Mouse (Mus musculus): ENCODE measurements around the gene Farp1. TPM values are rescaled to one million over a fixed set of nuclear protein-coding genes. Genes with fewer than 3 reads are reported as not detected.

The Farp1 gene
- polyA plus RNA-seq, 1 experiment from 2014 or later: 35.6 TPM

- 0 out of 2 replicates have a peak, but pooled peaks cover 5% of the 10 kb centered on the region for H3K4me1 ChIP-seq
These were observed 227.6 kb downstream of the Farp1 start for GRCm38 (mm10) chr14:121262606-121263005.

GRCm38 (mm10) chr14:121263912-121264311 is 228.9 kb downstream of the Farp1 start:
- H3K9ac ChIP-seq (replicated peaks): no peak overlapping the region
- no peak overlapping the region for H3K27ac ChIP-seq (replicated peaks)
- ATAC-seq (replicated peaks): no peak
- H3K4me3 ChIP-seq: no peak overlapping the region
- WGBS: 77% methylated on average over 2 of the region's 2 CpGs
- H3K36me3 ChIP-seq: no peaks in the 10 kb centered on the region; the same call in 1 of the 2 replicates
- no peaks in the 10 kb centered on the region for H3K27me3 ChIP-seq
- 0 out of 2 replicates have a peak, but pooled peaks cover 5% of the 10 kb centered on the region for H3K4me1 ChIP-seq
- no peaks in the 10 kb centered on the region for H3K9me3 ChIP-seq
- H3K4me2 ChIP-seq (replicated peaks): no peak overlapping the region

More at GRCm38 (mm10) chr14:121262606-121263005, 227.6 kb downstream of the Farp1 start:
- H3K4me2 ChIP-seq (replicated peaks): no peak overlapping the region
- H3K9ac ChIP-seq (replicated peaks): no peak overlapping the region
- WGBS: 74% methylated on average over 4 of the region's 4 CpGs
- ATAC-seq (replicated peaks): no peak
- H3K27me3 ChIP-seq: no peaks in the 10 kb centered on the region
- no peaks in the 10 kb centered on the region for H3K9me3 ChIP-seq
- no peak overlapping the region for H3K27ac ChIP-seq (replicated peaks)
- no peak overlapping the region for H3K4me3 ChIP-seq
- H3K36me3 ChIP-seq: peaks cover 3% of the 10 kb centered on the region; the same call in 1 of the 2 replicates

- Histone ChIP-seq H3K9me3 (no peaks in the 10 kb centered on the region), H3K36me3 (no peaks in the 10 kb centered on the region; the same call in 1 of the 2 replicates), H3K27me3 (no peaks in the 10 kb centered on the region), H3K4me1 (0 out of 2 replicates have a peak, but pooled peaks cover 2% of the 10 kb centered on the region), H3K4me3 (no peak overlapping the region), H3K27ac (replicated peaks) (no peak overlapping the region), H3K4me2 (replicated peaks) (no peak overlapping the region), H3K9ac (replicated peaks) (no peak overlapping the region)
- ATAC-seq (replicated peaks): no peak
- 87% methylated on average over 6 of the region's 6 CpGs for WGBS
These were observed 229.5 kb downstream of the Farp1 start for GRCm38 (mm10) chr14:121264453-121264852.

GRCm38 (mm10) chr14:121267801-121268200 is 232.8 kb downstream of the Farp1 start:
- H3K9ac ChIP-seq (replicated peaks): no peak overlapping the region
- WGBS: 84% methylated on average over 8 of the region's 8 CpGs
- H3K9me3 ChIP-seq: no peaks in the 10 kb centered on the region
- no peaks in the 10 kb centered on the region for H3K27me3 ChIP-seq
- H3K4me3 ChIP-seq: no peak overlapping the region
- no peak overlapping the region for H3K27ac ChIP-seq (replicated peaks)
- no peaks in the 10 kb centered on the region for H3K4me1 ChIP-seq
- H3K36me3 ChIP-seq: peaks cover 23% of the 10 kb centered on the region; the same call in 1 of the 2 replicates
- H3K4me2 ChIP-seq (replicated peaks): no peak overlapping the region
- no peak for ATAC-seq (replicated peaks)

GRCm38 (mm10) chr14:121270490-121270889 is 235.5 kb downstream of the Farp1 start:
- Histone ChIP-seq H3K9ac (replicated peaks) (no peak overlapping the region), H3K4me3 (no peak overlapping the region), H3K27me3 (no peaks in the 10 kb centered on the region), H3K4me1 (no peaks in the 10 kb centered on the region), H3K9me3 (no peaks in the 10 kb centered on the region), H3K4me2 (replicated peaks) (no peak overlapping the region), H3K36me3 (peaks cover 36% of the 10 kb centered on the region), H3K27ac (replicated peaks) (no peak overlapping the region)
- WGBS: 85% methylated on average over 6 of the region's 6 CpGs
- ATAC-seq (replicated peaks): no peak

- no peak overlapping the region for H3K4me2 ChIP-seq (replicated peaks)
- H3K4me3 ChIP-seq: no peak overlapping the region
- no peaks in the 10 kb centered on the region for H3K4me1 ChIP-seq
- ATAC-seq (replicated peaks): no peak
- 78% methylated on average over 12 of the region's 12 CpGs for WGBS
- no peaks in the 10 kb centered on the region for H3K9me3 ChIP-seq
- H3K36me3 ChIP-seq: peaks cover 55% of the 10 kb centered on the region
- H3K9ac ChIP-seq (replicated peaks): no peak overlapping the region
- H3K27me3 ChIP-seq: no peaks in the 10 kb centered on the region
- H3K27ac ChIP-seq (replicated peaks): no peak overlapping the region
These were observed 240.0 kb downstream of the Farp1 start for GRCm38 (mm10) chr14:121274985-121275384.

- Histone ChIP-seq H3K4me3 (no peak overlapping the region), H3K27me3 (no peaks in the 10 kb centered on the region), H3K9me3 (no peaks in the 10 kb centered on the region), H3K36me3 (peaks cover 59% of the 10 kb centered on the region), H3K4me1 (no peaks in the 10 kb centered on the region), H3K9ac (replicated peaks) (no peak overlapping the region), H3K27ac (replicated peaks) (no peak overlapping the region), H3K4me2 (replicated peaks) (no peak overlapping the region)
- 85% methylated on average over 10 of the region's 10 CpGs for WGBS
- no peak for ATAC-seq (replicated peaks)
These were observed 241.0 kb downstream of the Farp1 start for GRCm38 (mm10) chr14:121276016-121276415.

- H3K27ac ChIP-seq (replicated peaks): no peak overlapping the region
- H3K4me1 ChIP-seq: no peaks in the 10 kb centered on the region
- ATAC-seq (replicated peaks): peak; percentile 72
- 33% methylated on average over 6 of the region's 6 CpGs for WGBS
- no peak overlapping the region for H3K4me3 ChIP-seq
- no peak overlapping the region for H3K9ac ChIP-seq (replicated peaks)
- no peaks in the 10 kb centered on the region for H3K27me3 ChIP-seq
- no peaks in the 10 kb centered on the region for H3K9me3 ChIP-seq
- peaks cover 63% of the 10 kb centered on the region for H3K36me3 ChIP-seq
- H3K4me2 ChIP-seq (replicated peaks): no peak overlapping the region
These were observed 244.1 kb downstream of the Farp1 start for GRCm38 (mm10) chr14:121279106-121279505.

- Histone ChIP-seq H3K27me3 (no peaks in the 10 kb centered on the region), H3K4me1 (no peaks in the 10 kb centered on the region), H3K27ac (replicated peaks) (no peak overlapping the region), H3K36me3 (peaks cover 56% of the 10 kb centered on the region), H3K9ac (replicated peaks) (no peak overlapping the region), H3K4me3 (no peak overlapping the region), H3K4me2 (replicated peaks) (no peak overlapping the region), H3K9me3 (no peaks in the 10 kb centered on the region)
- no peak for ATAC-seq (replicated peaks)
- WGBS: 75% methylated on average over 16 of the region's 16 CpGs
These were observed 245.8 kb downstream of the Farp1 start for GRCm38 (mm10) chr14:121280601-121281335.

GRCm38 (mm10) chr14:121281336-121281710 is 246.3 kb downstream of the Farp1 start:
- Histone ChIP-seq H3K9ac (replicated peaks) (no peak overlapping the region), H3K4me3 (no peak overlapping the region), H3K36me3 (peaks cover 56% of the 10 kb centered on the region), H3K4me2 (replicated peaks) (no peak overlapping the region), H3K9me3 (no peaks in the 10 kb centered on the region), H3K27ac (replicated peaks) (no peak overlapping the region), H3K27me3 (no peaks in the 10 kb centered on the region), H3K4me1 (no peaks in the 10 kb centered on the region)
- no peak for ATAC-seq (replicated peaks)

- ATAC-seq (replicated peaks): no peak
- Histone ChIP-seq H3K9me3 (no peaks in the 10 kb centered on the region), H3K27ac (replicated peaks) (no peak overlapping the region), H3K4me2 (replicated peaks) (no peak overlapping the region), H3K4me3 (no peak overlapping the region), H3K9ac (replicated peaks) (no peak overlapping the region), H3K36me3 (peaks cover 45% of the 10 kb centered on the region), H3K27me3 (no peaks in the 10 kb centered on the region), H3K4me1 (no peaks in the 10 kb centered on the region)
- 93% methylated on average over 14 of the region's 14 CpGs for WGBS
These were observed 250.6 kb downstream of the Farp1 start for GRCm38 (mm10) chr14:121285379-121286120.

- Histone ChIP-seq H3K27me3 (no peaks in the 10 kb centered on the region), H3K36me3 (peaks cover 9% of the 10 kb centered on the region; the same call in 1 of the 2 replicates), H3K4me3 (no peak overlapping the region), H3K9ac (replicated peaks) (no peak overlapping the region), H3K4me2 (replicated peaks) (no peak overlapping the region), H3K4me1 (no peaks in the 10 kb centered on the region), H3K9me3 (no peaks in the 10 kb centered on the region), H3K27ac (replicated peaks) (no peak overlapping the region)
- 80% methylated on average over 8 of the region's 8 CpGs for WGBS
- no peak for ATAC-seq (replicated peaks)
These were observed 256.9 kb downstream of the Farp1 start for GRCm38 (mm10) chr14:121291881-121292280.

Data from forebrain, embryonic 15.5 days (tissue).